Mouse (Mus musculus): ENCODE data around the gene Gsdmc4. TPM values are rescaled to one million over a fixed set of nuclear protein-coding genes. Genes with fewer than 3 reads are reported as not detected.
"Not testable (repeated sequence)": the region's sequence is repeated elsewhere in the genome, so short reads cannot be mapped to it uniquely, and the experiment has no call there.

Gene Gsdmc4
- total RNA-seq (2021): not detected

DNA sequence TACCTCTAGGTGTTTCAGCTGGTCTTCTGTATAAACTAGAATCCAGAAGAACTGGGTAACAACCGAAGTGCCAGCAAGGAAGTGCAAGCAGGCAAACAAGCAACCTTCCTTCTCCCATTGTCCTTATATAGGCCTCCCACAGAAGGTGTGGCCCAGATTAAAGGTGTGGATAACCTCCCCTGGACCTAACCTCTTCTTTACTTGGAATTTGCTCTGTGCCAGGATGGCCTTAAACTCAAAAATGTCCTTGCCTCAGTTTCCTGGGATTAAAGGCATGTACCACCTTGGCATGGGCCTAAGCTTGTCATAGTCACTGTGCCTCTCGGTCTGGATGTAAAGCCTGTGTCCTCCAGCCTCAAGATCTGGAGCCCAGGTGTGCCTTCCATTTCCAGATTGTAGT, at the start of gene Gsdmc4:
Gene Gsdmc4 (minus strand): TSS at position 101 of the 400 bp plus-strand sequence.
- DNase-seq (ENCODE audit: extremely low spot score in 1 of 2, low spot score in 2 of 2); intact Hi-C loops (cut with DNase I): not testable (repeated sequence)

DNA sequence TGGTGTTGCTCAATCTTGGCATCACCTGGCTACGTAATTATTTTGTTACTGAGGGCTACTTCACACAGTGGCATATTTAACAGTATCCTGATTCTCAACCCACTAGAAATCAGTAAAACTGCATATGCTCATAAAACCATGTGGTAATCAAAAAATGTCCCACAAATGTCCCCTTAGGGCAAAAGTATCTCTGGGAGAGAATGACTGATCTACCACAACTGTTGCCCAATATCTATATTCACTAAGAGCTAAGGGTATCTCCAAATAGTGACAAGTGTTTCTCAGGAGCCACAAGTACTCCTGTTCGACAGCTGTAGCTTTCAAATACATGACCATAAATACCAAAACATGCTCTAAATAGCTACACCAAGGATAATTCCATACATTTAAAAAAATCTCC, 48.4 kb upstream of the Gsdmc4 start:
- no peak for DNase-seq (ENCODE audit: extremely low spot score in 1 of 2, low spot score in 2 of 2)
- intact Hi-C loops (cut with DNase I): no loop called here

DNA sequence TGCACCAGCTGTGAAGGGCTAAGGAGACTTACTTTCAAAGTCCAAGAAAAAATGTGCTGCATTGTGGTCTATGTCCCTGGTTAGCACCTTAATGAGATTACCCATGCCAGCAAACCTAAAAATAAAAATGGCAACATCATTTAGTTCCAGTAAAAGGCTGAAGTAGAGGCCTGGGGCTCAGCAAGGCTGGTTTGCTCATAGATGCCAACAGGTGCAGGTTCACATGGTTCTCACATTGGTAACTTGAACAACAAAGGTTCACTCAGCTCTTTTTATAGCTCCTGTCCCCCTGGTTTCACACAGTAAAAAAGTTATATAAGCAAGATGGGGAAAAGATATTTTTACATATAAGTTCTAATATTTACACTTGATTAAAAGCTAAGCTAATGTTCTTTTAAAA, 45.5 kb upstream of the Gsdmc4 start:
- no peak for DNase-seq (ENCODE audit: extremely low spot score in 1 of 2, low spot score in 2 of 2)

DNA sequence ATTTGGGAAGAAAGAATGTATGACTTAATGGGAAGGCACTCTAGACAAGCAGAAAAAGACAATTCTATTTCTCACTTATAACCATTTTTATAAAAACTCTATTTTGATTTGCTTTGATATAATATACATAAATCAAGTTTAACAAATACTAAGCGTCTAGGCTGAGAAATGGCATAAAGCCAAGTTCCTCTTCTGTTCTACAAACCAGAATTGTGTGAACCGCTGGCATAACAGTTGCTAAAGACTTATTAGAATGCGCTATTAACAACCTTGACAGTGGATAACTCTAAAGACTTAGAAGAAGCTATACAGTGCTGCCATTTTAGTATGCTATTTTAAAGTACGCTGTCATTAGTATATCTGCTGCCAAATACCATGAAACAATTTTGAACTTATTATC, 41.2 kb upstream of the Gsdmc4 start:
- intact Hi-C loops (cut with DNase I): no loop called here
- no peak for DNase-seq (ENCODE audit: extremely low spot score in 1 of 2, low spot score in 2 of 2)

More for the DNA sequence above, 45.5 kb upstream of the Gsdmc4 start:
- intact Hi-C loops (cut with DNase I): no loop called here

- no peak for DNase-seq (ENCODE audit: extremely low spot score in 1 of 2, low spot score in 2 of 2)
- intact Hi-C loops (cut with DNase I): no loop called here
Observed at GRCm38 (mm10) chr15:63941221-63941620, 29.1 kb upstream of the Gsdmc4 start.

DNA sequence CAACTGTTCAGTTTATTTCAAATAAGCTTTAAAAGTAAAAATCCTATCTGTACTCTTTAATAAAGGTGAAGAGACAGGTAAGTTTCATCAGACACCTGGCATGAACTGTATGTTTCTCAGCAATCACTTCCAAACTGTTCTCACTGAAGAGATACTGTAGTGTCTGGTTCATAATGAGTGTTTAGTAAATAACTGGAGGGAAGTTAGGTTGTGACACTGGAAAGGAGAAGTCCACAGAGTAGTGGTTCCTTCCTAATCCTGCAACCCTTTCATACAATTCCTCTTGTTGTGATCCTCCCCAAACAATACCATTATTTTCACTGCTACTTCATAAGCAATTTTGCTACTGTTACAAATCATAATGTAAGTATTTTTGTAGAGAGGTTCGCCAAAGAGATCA, 20.6 kb upstream of the Gsdmc4 start:
- intact Hi-C loops (cut with DNase I): loop anchor here (10.0 kb wide), 1 partner anchor 162 kb away; no protein-coding TSS in a partner anchor
- no peak for DNase-seq (ENCODE audit: extremely low spot score in 1 of 2, low spot score in 2 of 2)

GRCm38 (mm10) chr15:63931404-63931803, 19.3 kb upstream of the Gsdmc4 start:
- intact Hi-C loops (cut with DNase I): loop anchor here (10.0 kb wide), 1 partner anchor 163 kb away; no protein-coding TSS in a partner anchor
- DNase-seq (ENCODE audit: extremely low spot score in 1 of 2, low spot score in 2 of 2): no peak

DNA sequence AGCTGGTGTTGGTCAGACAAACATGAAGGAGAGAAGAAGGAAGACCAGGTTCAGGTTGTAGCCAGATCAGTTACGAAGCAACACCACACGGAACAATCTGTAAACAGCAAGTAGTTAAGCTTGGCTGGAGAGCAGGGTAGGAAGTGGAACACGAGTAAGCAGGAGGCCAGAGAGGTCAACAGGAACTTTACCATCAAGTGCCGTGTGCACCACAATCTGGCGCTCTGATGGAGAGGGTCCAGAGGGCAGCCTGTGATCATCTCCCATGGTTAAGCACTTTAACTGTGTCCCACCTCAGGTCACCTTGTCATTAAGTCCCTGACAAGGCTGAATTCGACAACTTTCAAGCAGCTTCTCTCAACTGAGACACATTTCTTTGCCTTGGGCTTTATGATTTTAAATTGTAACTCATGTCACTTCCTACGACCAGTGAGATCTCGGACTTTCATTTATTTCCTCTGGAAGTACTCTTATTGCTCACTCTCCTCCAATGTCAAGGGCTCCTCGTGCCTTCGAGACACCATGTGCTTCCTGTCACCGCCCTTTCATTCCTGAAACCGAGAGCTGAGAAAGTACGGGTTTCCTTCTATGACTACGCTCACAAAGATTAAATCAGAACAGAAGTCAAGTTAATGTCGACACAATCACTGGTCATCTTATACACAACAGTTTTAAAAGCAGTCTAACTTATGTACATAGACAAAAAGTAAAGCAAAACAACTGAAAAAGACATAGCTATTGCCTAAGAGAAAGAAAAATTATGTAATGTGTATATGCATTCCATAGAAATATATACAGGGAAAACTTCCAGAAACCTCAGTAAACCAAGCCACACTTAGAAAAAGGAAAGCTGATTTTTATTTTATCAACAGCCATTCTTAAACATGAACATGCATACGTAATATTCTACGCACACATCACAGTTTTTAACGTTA, 18.3 kb upstream of the Gsdmc4 start:
- intact Hi-C loops (cut with DNase I): loop anchor here (10.0 kb wide), 1 partner anchor 164 kb away; no protein-coding TSS in a partner anchor
- no peak for DNase-seq (ENCODE audit: extremely low spot score in 1 of 2, low spot score in 2 of 2)

DNA sequence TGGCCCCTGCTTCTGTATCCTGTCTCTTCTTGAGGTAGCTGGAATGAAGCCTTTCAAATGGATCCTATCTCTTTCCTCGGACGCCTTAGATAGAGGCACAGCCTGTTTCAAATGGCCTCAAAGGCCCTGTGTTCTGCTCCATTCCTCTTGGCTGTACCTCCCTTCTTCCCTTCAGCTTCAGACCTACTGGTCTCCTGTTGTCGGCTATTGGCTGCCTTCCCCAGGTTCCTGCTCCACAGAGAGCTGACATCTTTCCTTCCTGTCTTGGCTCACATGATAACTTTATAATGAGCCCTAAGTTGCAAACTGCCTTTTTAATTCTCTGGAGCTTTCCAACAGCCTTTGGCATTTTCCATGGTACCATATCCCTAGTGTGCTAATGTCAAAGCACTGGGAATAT, 14.1 kb upstream of the Gsdmc4 start:
- intact Hi-C loops (cut with DNase I): no loop called here

DNA sequence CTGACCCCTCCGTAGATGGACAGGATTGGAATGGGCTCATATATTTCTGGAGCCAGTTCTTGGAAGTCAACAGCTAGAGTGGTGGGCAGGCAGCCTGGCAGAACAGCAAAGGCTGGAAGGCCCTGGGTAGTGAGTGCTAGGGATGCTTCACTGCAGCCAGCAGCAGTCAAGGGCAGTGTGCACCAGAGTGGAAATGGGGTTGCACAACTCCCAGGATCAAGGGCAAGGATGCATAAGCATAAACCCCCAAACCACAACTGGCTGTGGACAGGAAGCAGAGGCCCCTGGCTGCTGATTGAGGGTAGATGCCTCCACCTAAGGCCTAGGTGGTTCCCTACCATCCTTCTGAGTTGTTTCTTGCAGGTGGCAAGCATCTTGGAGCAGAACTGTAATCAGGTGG, 12.4 kb upstream of the Gsdmc4 start:
- intact Hi-C loops (cut with DNase I): no loop called here
- DNase-seq (ENCODE audit: extremely low spot score in 1 of 2, low spot score in 2 of 2): no peak

More for the DNA sequence above, 14.1 kb upstream of the Gsdmc4 start:
- DNase-seq (ENCODE audit: extremely low spot score in 1 of 2, low spot score in 2 of 2): no peak

- intact Hi-C loops (cut with DNase I); DNase-seq (ENCODE audit: extremely low spot score in 1 of 2, low spot score in 2 of 2): not testable (repeated sequence)
Observed at GRCm38 (mm10) chr15:63921618-63922017, 9.5 kb upstream of the Gsdmc4 start.

- DNase-seq (ENCODE audit: extremely low spot score in 1 of 2, low spot score in 2 of 2); intact Hi-C loops (cut with DNase I): not testable (repeated sequence)
Observed at GRCm38 (mm10) chr15:63919728-63920127, 7.6 kb upstream of the Gsdmc4 start.

GRCm38 (mm10) chr15:63916584-63916983, 4.5 kb upstream of the Gsdmc4 start:
- DNase-seq (ENCODE audit: extremely low spot score in 1 of 2, low spot score in 2 of 2); intact Hi-C loops (cut with DNase I): not testable (repeated sequence)

GRCm38 (mm10) chr15:63909896-63910295, 2.2 kb downstream of the Gsdmc4 start:
- DNase-seq (ENCODE audit: extremely low spot score in 1 of 2, low spot score in 2 of 2); intact Hi-C loops (cut with DNase I): not testable (repeated sequence)

DNA sequence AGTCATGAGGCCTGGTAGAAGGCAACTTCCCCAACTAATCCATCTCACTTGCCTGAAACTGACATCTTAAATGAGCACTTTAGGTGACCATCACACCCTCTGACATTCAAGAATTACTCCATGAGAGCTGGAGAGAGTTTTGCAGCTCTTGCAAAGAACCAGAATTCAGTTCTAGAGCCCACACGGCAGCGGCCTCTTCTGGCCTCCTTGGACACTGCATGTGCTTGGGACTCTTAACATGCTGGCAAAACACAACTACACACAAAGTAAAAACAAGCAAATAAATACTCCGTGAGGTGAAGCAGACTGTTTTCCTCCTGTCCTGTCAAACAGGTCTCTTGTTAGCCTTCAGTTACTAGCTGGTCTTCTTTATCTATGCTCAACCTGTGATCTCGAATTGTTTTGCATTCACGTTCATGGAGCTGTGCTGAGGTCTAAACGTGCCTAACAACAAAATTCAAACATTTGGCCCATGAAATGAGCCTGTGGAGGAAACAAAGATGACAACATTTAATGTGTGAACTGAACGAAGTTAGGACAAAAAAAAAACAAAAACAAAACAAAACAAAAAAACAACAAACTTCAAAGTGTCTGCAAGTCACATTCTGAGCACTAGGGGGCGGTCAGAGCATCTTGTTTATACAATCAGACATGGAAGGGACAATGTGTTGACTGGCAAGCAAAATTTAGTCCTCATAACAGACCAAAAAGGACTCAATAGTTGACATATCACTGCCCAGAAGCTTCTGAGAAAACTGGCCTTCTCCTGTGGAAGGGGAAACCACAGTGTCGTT, 16.3 kb downstream of the Gsdmc4 start:
- intact Hi-C loops (cut with DNase I): not testable (repeated sequence)
- DNase-seq (ENCODE audit: extremely low spot score in 1 of 2, low spot score in 2 of 2): peak in 1 of 2 experiments; percentile 21

- intact Hi-C loops (cut with DNase I); DNase-seq (ENCODE audit: extremely low spot score in 1 of 2, low spot score in 2 of 2): not testable (repeated sequence)
Observed at GRCm38 (mm10) chr15:63888440-63888839, 23.7 kb downstream of the Gsdmc4 start.

GRCm38 (mm10) chr15:63887949-63888348, 24.1 kb downstream of the Gsdmc4 start:
- intact Hi-C loops (cut with DNase I); DNase-seq (ENCODE audit: extremely low spot score in 1 of 2, low spot score in 2 of 2): not testable (repeated sequence)

- intact Hi-C loops (cut with DNase I); DNase-seq (ENCODE audit: extremely low spot score in 1 of 2, low spot score in 2 of 2): not testable (repeated sequence)
Observed at GRCm38 (mm10) chr15:63878458-63878857, 33.6 kb downstream of the Gsdmc4 start, which contains the start of gene Gsdmc3. Gene Gsdmc3, minus strand, starts transcription at chr15:63878558.

- intact Hi-C loops (cut with DNase I): not testable (repeated sequence)
Observed at GRCm38 (mm10) chr15:63876160-63876559, 35.9 kb downstream of the Gsdmc4 start.

More at GRCm38 (mm10) chr15:63876160-63876559, 35.9 kb downstream of the Gsdmc4 start:
- not testable (repeated sequence) for DNase-seq (ENCODE audit: extremely low spot score in 1 of 2, low spot score in 2 of 2)
